Mouse (Mus musculus): ENCODE measurements at regions not wholly inside any gene's neighbourhood (a gene's known extent, or its start where the extent isn't known, plus 50 kb on each side); places are given as distances from the start of the nearest gene placed in this dataset.
"Not testable (repeated sequence)": the region's sequence is repeated elsewhere in the genome, so short reads cannot be mapped to it uniquely, and the experiment has no call there.

DNA sequence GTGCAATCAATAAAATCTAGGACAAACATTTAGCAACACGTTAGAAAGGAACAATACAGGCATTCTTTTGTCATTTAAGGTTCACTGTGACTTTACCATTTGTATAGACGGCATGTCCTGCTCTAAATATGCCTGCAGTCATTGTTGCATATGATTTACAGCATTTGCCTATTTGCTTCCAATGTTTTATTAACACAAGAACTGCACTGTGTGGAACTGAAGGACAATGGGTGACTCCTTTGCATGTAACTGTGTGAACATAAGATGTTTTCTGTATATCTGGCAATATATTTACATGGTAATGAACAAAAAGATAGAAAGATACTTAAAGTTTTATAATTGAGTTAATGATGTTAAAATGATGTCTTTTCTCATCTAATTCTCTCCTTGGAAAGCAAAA lies 57.1 kb downstream of the Pou4f1 start:
- no peak for DNase-seq

DNA sequence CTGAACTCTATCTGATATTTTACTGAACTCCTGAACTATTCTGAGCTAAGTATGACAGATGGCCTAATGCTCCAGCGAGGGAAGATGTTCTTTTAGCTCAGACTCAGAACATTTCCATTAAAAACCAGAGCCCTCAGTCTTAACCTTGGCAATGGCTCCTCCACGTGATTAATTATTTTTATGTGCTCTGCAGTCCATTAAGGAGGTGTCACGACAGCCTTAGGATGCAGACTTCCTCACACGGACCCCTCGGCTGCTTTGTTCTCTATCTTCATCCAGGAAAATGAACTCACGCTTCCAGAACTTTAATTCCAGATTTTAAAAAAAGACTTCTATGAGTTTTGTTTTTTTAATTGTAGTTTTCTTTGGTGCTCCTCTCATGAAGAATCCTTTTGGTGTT lies 57.5 kb downstream of the Pou4f1 start:
- no peak for DNase-seq

DNA sequence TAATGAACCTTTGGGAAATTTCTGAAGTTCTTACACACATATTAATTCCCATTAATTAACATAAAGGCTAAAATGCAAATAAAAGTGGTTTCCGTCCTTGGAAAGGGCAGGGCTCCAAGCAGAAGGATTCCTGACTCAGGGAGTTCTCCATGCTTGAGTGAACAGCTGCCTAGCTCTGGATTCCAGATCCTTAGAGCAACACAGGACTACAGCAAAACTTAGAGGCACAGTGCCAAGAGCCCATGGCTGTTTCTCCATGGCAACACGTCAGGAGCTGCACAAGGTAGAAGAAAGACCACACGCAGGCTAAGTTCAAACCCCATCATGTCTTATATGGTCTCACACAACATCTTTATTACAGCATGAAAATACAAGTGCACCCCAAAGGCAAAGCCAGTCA lies 61.7 kb downstream of the Pou4f1 start:
- no peak for DNase-seq

DNA sequence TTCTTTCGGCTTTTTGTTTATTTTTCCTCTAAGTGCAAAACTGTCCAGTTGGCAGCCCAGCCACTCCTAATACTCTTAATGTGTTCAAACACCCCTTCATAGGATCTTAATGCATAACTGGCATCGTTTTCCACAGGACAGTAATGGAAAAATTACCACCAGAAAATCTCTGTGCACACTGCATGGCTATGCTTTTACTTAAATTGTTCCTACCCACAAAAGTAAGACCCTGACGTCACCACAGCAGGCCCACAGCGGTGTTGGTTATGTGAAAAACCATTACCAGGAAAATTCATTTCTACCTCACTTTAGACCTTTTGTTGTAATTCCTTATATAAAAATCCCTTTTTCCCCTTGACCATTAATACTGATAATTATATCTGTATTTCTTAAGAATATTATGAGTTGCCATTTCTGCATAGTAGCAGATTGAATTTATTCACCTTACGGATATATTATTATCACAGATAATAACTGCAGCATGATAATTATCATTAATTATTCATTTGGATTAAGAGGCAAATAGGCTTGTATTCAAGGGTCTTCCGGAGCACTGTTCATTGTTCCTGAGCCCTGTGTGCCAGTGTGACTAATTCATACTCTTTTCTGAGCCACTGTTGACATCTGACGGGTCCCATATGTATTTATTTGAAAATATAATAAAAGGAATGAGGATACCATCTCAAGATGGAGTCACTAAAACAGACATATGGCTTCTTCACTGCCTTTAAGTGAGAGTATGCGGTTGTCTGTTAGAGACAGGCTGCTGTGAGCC lies 78.3 kb downstream of the Pou4f1 start:
- DNase-seq = no peak

DNA sequence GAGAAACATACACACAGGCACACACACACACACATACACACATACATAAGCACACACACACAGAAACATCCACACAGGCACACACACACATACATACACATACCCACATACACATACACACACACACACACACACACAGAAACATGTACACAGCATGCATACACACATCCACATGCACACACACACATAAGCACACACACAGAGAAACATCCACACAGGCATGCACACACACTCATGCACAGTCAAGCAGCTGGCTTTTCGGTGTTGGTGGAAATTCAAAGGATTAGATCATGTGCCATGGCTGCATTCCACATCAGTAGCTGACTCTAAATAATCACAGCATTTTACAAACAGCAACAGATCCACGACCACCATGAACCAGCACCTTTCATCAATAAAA lies 78.9 kb downstream of the Pou4f1 start:
- no peak for DNase-seq

DNA sequence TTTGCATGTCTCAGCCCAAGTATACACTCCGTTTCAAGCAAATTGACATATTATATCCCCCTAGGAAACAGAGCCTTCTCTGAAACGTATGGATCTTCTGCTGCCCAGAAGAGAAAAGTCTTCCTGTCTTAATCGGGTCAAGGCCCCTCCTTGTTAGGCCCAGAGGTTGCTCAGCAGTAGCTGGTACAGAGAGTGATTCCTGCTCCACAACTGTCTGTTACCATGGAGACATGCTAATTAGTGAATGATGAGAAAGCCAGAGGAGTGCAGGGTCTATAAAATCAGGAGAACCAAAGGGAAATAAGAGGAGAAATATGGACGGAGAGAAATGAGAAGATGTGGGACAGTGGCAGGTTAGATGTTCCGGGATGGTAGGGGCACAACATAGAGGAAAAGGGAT lies 86.8 kb downstream of the Pou4f1 start:
- no peak for DNase-seq

DNA sequence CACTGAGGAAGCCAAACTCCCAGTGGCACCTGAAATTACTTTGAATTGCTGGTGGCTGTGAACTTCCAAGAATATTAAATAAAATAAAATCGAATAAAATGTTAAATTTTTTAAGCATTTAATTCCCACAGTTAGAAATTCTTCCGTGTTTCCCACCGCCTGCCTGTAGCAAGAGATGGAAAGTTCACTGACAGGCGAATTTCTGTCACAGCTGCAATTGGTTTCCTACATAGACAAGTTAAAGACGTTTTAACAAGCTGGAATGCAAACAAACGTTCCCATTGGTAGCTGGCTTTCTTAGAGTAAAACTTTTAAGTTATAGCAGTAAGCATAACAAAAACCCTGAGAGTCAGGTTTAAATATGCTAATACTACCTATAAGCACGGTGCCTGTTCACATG lies 95.0 kb downstream of the Pou4f1 start:
- DNase-seq = no peak

DNA sequence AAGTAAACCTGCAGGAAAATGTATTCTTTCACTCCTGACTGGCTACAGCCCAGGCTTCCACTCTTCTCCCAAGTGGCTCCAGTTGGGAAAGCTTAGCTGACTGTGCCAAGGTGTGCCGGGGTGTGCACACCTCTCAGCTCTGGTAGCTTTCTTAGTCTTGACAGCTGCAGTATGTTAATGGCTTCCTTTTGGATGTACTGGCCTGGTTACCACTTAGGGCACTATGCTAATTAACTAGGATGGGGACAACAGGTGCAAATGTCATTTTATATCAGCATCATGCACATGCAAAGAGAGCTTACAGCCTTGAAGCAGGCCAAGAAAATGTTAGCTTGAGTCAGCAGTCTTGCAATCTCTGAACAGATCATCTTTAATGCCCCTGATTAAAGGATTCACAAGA lies 111.2 kb downstream of the Pou4f1 start:
- DNase-seq = no peak

DNA sequence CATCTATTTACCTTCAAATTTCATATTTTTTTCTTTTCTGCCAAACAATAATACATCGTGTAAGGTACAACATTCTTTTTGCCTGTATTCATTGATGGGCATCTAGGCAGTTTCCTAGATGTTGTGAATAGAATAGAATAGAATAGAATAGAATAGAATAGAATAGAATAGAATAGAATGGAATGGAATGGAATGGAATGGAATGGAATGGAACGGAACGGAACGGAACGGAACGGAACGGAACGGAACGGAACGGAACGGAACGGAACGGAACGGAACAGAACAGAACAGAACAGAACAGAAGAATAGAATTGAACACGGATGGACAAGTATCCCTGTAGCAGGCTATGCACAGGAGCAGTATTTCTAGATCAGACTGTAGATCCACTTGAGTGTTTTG lies 131.0 kb downstream of the Pou4f1 start:
- not testable (repeated sequence) for DNase-seq

DNA sequence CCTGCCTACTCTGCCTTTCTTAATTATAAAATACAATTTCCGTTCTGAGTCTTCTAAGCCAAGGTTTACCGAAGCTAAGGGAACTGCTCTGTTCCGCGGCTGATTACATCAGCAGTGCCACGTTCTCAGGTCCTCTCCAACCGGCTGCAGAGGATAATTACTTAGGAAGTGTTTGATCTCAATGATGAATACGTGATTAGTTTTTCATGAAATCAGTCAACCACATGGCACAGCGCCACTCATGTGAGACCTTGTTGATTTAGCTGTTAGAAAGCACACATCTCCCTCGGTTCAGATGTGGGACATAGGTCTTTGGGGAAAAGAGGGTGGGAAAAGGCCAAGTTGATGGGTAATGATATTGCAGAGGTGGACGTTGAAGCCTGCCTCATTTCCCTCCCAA lies 141.7 kb downstream of the Pou4f1 start:
- DNase-seq = no peak

DNA sequence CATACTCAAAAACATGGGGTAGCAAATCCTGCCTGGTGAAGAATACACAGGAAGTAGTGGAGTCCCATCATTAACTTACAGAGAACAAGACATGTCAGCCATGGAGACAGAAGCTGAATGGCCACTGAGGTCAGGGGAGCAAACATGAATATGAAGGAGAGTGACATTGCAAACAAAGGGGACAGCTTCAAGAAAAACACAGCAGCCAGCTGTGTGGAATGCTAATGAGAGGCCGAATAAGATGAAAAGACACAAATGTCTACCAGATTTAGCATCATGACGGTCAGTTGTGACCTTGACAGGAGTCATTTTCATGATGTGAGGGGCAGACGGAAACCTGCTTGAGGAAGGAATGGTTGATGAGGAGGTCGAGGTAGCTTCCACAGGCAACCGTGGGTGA lies 167.7 kb downstream of the Pou4f1 start:
- no peak for DNase-seq

DNA sequence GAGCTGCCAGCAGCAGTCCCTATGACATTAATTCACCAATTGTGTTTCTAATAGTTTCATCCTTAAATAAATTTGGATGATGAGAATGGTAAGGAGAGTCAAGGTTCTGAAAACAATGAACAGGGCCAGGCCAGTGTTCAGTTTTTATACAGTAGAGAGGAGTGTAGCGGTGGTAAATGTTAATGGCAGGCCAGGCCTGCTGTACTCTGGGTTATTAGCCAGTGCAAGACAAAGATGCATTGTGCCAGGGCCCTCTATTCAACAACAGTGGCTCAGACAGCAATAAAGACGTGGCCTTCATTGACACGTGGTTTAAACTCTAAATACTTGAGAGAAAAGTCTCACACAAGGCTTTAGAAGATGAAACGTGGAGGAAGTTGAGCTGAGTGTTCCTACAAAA lies 169.5 kb downstream of the Pou4f1 start:
- no peak for DNase-seq

DNA sequence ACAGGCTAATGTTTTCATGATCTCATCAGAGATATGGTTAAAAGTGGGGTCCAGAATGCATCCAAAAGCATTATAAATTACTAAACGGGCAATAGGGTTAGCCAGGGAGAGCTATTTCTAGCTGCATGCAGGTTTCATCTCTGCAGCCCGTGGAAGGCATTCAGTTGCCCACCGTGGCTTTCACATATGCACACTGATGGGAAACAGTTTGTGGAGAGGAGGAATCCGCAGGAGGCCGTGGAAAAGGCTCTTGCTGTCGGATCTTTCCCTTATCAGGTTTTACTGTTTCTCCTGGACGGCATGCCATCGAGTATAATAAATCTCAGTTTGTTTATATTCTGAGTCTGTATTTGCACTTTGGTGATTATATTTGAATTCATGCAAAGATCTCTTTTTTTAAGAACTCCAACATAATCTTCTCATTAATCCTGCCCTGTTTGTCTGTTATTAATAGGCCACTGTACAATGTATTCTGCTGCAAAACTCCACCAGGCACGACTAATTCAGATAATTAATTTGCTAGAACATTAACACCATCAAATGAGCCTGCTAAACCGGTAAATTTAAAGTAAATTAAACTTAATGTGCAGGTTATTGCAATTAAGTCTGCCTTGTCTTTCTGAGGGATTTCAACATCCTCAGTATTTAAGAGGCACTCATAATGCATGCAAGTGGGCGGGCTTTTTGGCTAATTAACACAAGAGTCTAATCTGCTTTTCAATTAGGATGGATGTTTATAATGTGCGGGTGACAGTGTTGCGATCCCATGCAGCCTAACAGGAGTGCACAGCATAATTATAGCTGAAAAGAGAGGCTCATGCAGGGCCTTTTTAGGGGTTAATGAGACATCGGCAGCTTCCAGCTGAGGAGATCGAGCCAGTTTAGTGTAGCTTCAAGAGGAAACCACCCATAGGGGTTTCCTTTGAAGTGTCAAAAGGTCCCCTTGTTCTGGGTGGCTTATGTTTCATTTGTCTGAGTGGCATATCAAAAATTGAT lies 170.2 kb downstream of the Pou4f1 start:
- DNase-seq = no peak

DNA sequence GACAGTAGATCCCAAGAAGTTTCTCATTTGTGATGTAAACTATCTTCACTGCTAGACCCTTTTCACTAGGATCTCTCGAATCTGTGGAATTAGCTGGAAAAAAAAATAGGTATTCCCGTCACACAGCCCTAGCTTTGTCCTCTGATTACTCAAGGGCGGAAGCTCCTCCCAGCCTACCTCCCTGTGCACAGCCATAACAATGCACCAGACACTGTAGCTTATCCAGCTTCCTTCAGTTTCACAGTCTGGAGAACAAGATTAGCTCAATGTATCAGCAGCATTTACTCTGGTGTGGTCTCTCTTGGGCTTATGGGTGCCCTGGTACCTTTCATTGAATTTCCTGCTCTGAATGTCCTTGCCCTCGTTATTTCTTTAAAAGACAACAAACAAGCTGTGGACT lies 174.0 kb downstream of the Pou4f1 start:
- DNase-seq = no peak

DNA sequence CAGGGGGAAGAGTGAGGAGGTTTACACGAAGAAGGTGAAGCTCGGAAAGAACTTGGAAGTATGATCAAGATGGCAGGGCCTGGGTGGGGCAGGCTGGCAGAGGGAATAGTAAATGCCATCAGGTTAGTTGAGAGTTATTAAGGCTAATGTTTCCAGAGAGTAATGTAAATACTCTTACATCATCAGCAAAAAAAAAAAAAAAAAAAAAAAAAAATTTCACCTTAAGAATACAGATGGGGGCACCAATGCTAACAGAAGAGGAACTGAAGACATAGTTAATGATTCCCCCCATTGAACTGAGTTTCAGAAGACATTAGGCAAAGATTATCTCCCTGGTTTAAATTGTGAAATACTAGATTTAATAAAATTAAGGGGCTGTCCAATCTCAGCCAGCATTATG lies 174.7 kb downstream of the Pou4f1 start:
- no peak for DNase-seq

DNA sequence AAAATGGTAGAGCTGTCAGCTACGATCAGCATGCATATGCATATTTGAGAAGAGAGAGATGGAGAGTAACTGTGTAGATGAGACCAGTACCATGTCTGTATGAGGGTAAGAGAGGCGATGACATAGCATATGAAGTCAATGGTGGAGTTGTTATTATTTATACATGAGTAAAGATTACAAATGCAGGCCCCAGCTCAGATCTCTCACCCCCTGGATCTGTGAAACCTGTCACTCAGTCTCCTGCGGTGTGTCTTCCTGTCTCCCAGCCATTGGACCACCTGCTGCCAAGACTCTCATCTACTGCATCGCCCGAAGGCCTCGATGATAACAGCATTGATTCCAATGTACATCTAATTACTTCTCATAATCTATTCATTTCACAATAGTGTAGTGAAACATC lies 187.4 kb downstream of the Pou4f1 start:
- no peak for DNase-seq

DNA sequence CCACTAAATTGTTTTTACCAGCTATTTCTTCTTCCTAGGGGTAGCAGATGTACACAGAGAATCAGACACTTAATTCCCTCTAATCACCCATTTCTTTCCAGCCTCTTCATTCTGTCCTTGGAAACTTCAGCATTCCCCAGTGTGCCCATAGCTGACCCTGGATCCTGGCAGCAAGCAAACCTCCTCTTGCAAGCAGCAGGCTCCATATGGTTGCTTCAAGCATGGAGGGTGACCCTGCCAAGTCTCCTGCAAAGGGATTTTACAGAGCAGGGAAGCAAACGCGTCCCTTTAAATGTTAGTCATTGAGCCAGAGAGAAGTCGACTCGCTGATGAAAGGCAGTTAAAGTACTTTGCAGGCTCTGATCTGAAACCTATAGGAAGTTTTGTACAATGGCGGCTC lies 187.9 kb downstream of the Pou4f1 start:
- DNase-seq = no peak

DNA sequence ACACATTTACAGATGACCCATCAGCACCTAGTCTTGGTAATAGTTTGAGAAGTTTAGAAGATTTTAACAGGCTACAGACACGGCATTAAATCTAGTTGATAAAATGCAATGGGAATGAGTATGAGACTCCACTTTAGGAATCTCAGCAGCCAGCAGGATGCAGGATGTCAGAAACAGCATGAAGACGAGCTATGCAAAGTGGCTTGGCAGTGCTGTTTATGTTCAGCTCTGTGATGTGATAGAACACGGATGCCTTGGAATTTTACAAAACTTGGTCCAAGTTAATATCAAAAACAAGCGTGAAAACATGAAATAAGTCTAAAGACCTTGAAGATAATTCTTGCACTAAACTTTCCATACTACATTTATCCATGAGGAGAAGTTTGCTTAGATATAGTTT lies 193.0 kb downstream of the Pou4f1 start:
- DNase-seq = no peak

DNA sequence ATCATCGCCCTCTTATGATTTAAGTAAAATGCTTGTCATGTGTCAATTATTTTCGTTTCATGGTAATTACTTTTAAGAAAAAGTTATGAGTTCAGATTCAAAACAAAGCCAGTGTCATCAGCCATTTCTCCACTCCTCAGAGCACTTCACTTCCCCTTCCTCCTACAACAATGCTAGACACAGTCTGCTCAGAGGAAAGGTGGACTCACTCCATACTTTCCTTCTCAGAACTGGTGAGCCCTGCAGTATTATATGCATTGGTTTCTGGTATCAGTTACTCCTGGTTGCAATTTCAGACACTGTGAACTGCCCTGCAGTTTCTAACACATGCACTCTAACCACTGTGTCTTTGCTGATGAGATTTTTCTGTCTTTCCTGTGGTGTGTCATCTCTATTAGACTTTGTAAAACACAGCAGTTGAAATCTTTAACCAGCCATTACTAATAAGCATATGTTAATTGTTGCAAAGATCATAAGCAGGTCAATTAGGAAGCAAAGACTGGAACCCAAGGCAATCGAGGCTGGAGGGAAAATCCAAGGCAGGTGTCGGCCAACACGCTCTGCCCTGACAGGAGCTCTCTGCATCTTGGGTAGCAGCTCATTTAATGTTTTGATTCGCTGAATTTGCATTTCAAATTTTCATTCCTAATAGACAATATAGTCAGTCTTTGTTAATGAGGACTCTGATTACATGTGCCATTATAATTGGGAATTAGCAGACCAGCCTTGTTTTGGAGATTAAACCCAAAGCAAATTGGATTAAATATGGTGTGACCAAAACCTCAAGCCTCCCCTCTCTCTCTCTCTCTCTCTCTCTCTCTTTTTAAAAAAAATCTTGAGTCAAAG lies 202.7 kb downstream of the Pou4f1 start:
- DNase-seq = no peak

DNA sequence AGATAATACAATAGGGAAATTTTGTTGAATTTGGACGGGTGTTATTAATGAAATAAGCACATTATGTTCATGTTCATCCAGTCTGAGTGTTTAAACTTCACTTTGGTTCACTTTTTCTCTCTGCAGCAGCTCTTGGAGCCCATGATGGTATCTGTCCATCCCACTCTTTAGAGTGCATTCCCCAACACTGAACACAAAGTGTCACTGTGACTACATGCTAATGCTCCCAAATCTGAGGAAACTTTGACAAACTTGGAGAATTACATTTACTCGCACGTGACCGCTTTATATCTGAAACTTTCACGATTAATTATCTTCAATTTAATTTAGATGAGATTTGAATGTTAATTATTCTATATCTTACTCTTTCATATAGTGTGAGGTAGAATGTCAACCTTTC lies 250.8 kb downstream of the Pou4f1 start:
- DNase-seq = no peak

DNA sequence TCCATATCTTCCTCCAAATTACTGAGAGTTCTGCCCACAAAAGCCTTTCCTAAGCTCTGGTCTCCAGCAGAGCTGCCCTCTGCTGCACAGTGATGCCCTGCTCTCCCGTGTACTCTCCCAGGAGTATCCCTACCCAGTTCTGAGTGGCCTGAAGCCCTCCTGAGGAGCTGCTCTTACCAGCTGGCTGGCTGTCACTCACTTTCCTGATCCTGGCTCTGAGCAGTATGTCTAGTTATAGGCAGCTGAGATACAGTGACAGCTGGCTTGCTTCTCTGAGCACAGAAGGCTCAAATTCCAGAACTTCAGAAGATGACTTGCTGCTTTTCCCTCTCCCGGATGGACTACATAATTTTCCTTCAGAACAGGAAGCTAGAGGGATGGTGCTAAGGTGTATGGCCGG lies 257.1 kb downstream of the Pou4f1 start:
- no peak for DNase-seq

DNA sequence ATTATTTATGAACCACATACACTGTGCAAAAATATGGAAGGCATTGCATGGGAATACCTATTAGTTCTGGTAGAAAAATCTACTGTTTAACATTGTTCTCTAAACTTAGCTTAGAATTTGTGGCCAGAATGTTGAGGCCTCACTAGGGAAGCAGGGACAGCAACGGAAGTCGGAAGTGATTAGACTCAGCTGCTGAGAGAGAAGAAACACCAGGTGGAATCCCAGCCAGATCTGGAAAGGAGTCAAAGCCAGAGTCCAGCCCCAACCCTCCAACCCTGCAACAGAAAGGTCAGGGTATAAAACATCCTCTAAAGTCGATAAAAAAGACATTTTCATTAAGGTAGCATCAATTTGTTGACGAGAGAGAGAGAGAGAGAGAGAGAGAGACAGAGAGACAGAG lies 258.9 kb downstream of the Pou4f1 start:
- no peak for DNase-seq

Measured in adrenal gland, postnatal 36 days (tissue).